Mouse (Mus musculus) embryonic facial prominence, embryonic 11.5 days (tissue): ENCODE results near the gene Polr2j. TPM values are rescaled to one million over a fixed set of nuclear protein-coding genes. Genes with fewer than 3 reads are reported as not detected.
"Not testable (repeated sequence)": the region's sequence is repeated elsewhere in the genome, so short reads cannot be mapped to it uniquely, and the experiment has no call there.

Source experiments
- ATAC-seq: fragments of 200-750 bp; cut with Nextera tagmentation; replicated peaks from 2 replicates; pipeline ENCODE4 v1.8.0; 2017; ENCODE audit warnings: low read depth; ENCODE audit not compliant: insufficient number of reproducible peaks, low FRiP score, low TSS enrichment
- DNase-seq: peaks from one replicate; pipeline ENCODE4 v3.0.0-alpha.2; 2015; ENCODE audit warnings: low spot score
- H3K27ac ChIP-seq: fragments of 300-500 bp; sonication (generic); replicated peaks from 2 replicates; pipeline ENCODE4 v1.5.1; 2014; ENCODE audit warnings: mild to moderate bottlenecking, low read depth, low read length, control low read depth
- H3K27me3 ChIP-seq: fragments of 300-500 bp; sonication (generic); 2 replicates; pipeline ENCODE4 v1.6.1; 2014; ENCODE audit warnings: mild to moderate bottlenecking, low read length, moderate library complexity, mixed read lengths; ENCODE audit not compliant: control insufficient read depth, insufficient read depth
- H3K36me3 ChIP-seq: fragments of 300-500 bp; sonication (generic); replicated peaks from 2 replicates; pipeline ENCODE4 v1.6.1; 2014; ENCODE audit warnings: low read depth, mild to moderate bottlenecking, low read length, moderate library complexity, mixed read lengths; ENCODE audit not compliant: control insufficient read depth, insufficient read depth
- H3K4me1 ChIP-seq: fragments of 300-500 bp; sonication (generic); 2 replicates; pipeline ENCODE4 v1.6.1; 2014; ENCODE audit warnings: low read length, mixed read lengths; ENCODE audit not compliant: control insufficient read depth, insufficient read depth
- H3K4me2 ChIP-seq: fragments of 300-500 bp; sonication (generic); 2 replicates; pipeline ENCODE4 v1.6.1; 2014; ENCODE audit warnings: low read depth, mild to moderate bottlenecking, control low read depth, low read length, moderate library complexity
- H3K4me3 ChIP-seq: fragments of 300-500 bp; sonication (generic); 2 replicates; pipeline ENCODE4 v1.5.1; 2014; ENCODE audit warnings: low read depth, low read length, control low read depth
- H3K9ac ChIP-seq: fragments of 300-500 bp; sonication (generic); replicated peaks from 2 replicates; pipeline ENCODE4 v1.6.1; 2014; ENCODE audit warnings: mild to moderate bottlenecking, control low read depth, low read length
- H3K9me3 ChIP-seq: fragments of 300-500 bp; sonication (generic); replicated peaks from 2 replicates; pipeline ENCODE4 v1.6.1; 2016; ENCODE audit warnings: mild to moderate bottlenecking, low read length, inconsistent platforms, mixed read lengths; ENCODE audit not compliant: control insufficient read depth
- WGBS: fragments of 180-500 bp; shearing (Covaris S2); extraction: QIAGEN DNeasy Blood & Tissue Kit; methylation state at CpG from one replicate; pipeline ENCODE4 v1.1.7; 2014; 5-methylcytosine and 5-hydroxymethylcytosine counted together
- polyA plus RNA-seq: library from polyadenylated mRNA; unstranded; fragments of >200 nt; fragmentation: Nextera tagmentation; extraction: Ambion mirVana; gene quantifications from 2 replicates; pipeline ENCODE4 v1.2.1, GENCODE M21; 2014

Gene Polr2j
- polyA plus RNA-seq, 1 experiment from 2014 or later, result 266 TPM

DNA sequence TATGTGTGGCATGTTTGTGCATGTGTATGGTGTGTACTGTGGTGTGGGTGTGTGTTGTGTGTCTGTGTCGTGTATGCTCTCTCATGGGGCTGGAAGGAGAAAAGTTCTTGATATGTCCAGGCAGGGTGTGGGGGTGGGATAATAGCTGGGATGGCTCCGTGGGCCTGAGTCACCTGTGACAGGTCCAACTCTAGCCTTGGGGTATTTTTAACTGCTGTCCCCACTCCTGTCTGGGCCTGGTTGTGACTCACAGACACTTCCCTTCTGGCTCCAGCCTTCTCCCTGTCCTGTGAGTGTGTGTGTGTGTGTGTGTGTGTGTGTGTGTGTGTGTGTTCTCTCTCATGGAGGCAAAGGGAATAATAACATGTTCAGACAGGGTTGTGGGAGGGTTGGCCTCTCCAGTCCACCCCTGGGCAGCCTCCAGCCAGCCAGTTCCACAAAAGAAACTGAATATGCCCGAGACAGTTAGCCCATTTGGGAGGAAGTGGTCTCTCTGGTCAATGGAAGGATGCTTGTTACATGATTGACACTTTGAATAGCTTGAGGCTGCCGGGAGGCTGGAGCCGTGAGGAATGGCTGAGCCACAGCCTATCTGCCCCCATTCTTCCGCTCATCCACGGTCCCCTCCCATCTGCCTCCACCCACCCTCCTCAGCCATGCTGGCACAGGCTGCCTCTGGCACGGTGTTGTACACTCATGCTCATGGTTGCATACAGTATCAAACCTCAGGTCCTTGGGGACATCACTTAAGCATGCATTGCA, 22.0 kb upstream of the Polr2j start:
- H3K9me3 ChIP-seq, result no peaks in the 10 kb centered on the region
- no peaks in the 10 kb centered on the region for H3K4me1 ChIP-seq
- no peaks in the 10 kb centered on the region for H3K27me3 ChIP-seq
- DNase-seq, result no peak
- WGBS, result 54% methylated on average over 8 of the region's 8 CpGs
- H3K36me3 ChIP-seq, result no peaks in the 10 kb centered on the region
- no peak overlapping the region for H3K4me2 ChIP-seq
- no peak overlapping the region for H3K27ac ChIP-seq
- no peak for ATAC-seq
- H3K9ac ChIP-seq, result no peak overlapping the region
- no peak overlapping the region for H3K4me3 ChIP-seq

DNA sequence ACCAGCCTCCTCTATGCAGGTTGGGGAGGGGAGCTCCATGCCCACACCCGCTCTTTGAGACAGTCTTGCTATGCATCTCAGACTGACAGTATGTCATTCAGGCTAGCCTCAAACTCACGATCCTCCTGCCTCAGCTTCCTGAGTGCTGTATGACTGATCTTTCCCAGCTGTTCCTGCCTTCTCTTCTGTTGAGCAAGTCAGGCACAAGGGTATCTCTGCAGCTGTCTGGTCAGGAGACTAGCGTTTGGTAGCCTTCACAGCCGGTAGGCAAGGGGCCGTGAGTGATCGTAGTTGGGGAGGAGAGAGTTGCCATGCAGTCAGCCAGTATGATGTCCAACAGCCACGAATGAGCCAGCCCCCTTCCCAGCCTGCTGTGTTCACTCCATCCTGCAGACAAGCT, 21.3 kb upstream of the Polr2j start:
- H3K36me3 ChIP-seq, result no peaks in the 10 kb centered on the region
- H3K4me1 ChIP-seq, result no peaks in the 10 kb centered on the region
- H3K27ac ChIP-seq, result no peak overlapping the region
- H3K27me3 ChIP-seq, result no peaks in the 10 kb centered on the region
- H3K4me3 ChIP-seq, result no peak overlapping the region
- DNase-seq (no peak), ATAC-seq (no peak)
- no peak overlapping the region for H3K4me2 ChIP-seq
- no peaks in the 10 kb centered on the region for H3K9me3 ChIP-seq
- H3K9ac ChIP-seq, result no peak overlapping the region
- WGBS, result 72% methylated on average over 7 of the region's 7 CpGs

DNA sequence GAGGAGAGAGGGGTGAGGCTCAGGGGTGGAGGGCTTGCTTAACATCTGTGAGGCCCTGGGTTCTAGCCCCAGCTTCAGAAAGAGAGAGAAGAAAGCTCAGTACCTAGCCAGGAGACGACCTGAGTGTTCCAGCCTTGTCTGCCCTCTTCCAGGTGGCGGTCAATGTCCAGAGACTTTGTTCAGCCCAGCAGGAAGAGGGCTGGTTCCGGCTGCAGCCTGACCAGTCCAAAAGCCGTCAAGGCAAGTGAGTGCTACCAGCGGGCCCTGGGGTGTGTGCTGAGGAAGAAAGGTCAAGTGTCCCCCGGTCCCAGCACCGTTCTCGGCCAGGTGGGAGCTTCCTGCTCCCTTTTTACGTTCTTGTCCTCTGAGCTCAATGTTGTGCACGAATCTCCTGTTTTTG, 17.9 kb upstream of the Polr2j start:
- Histone ChIP-seq H3K36me3 (no peaks in the 10 kb centered on the region), H3K4me2 (no peak overlapping the region), H3K4me3 (no peak overlapping the region), H3K4me1 (peaks cover 4% of the 10 kb centered on the region), H3K9ac (no peak overlapping the region), H3K9me3 (no peaks in the 10 kb centered on the region), H3K27ac (no peak overlapping the region), H3K27me3 (peaks cover 7% of the 10 kb centered on the region)
- ATAC-seq (no peak), DNase-seq (no peak)
- 83% methylated on average over 10 of the region's 10 CpGs for WGBS

DNA sequence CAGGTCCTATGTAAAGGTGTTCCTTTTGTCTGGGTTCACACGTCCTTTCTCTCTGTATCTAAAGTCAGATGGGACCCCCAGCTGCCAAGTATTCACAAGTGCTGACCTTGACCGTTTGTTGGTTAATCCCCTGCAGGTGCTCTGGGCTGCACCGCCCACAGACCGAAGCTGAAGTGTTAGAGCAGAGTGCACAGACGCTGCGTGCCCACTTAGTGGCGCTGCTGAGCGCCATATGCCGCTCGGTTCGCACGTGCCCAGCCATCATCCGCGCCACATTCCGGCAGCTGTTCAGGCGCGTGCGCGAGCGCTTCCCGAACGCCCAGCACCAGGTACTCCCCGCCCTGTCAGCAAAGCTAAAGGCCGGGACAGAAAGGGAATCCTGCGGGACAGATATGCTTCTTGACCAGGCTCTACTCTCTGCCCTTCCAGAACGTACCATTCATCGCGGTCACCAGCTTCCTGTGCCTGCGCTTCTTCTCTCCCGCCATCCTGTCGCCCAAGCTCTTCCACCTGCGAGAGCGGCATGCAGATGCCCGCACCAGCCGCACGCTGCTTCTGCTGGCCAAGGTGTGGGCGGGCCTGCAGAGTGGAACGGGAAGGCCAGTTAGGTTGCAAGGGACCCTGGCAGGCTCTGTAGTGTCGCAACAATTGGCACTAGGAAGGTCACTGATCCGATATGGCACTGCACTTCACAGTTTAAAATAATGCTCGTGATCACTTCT, 14.2 kb upstream of the Polr2j start:
- Histone ChIP-seq H3K4me2 (peak overlapping the region; percentile 61), H3K27ac (no peak overlapping the region), H3K27me3 (peaks cover 7% of the 10 kb centered on the region), H3K9me3 (no peaks in the 10 kb centered on the region), H3K9ac (peak overlapping the region; percentile 37; the same call in 1 of the 2 replicates), H3K4me3 (peak overlapping the region; percentile 27), H3K4me1 (peaks cover 4% of the 10 kb centered on the region), H3K36me3 (no peaks in the 10 kb centered on the region)
- peak; percentile 77 for ATAC-seq
- DNase-seq, result peak; percentile 87
- WGBS, result 7% methylated on average over 41 of the region's 41 CpGs

DNA sequence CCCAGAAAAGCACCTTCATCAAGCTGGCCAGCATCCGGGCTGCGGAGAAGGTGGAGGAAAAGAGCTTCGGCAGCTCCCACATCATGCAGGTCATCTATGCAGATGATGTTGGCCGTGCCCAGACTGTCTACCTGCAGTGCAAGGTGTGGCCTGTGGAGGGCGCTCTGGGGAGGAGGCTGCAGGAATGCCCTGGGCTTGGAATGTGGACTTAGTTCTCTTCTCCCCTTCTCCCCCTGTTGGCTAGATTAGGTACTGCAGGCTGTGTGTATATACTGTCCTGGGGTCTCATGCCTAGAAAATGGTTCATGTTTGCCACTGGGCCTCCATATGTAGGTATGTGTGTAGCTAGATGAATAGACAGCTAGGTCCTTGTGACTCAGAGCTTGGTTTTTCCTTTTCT, 11.9 kb upstream of the Polr2j start:
- Histone ChIP-seq H3K27me3 (peaks cover 7% of the 10 kb centered on the region), H3K4me2 (no peak overlapping the region), H3K27ac (no peak overlapping the region), H3K36me3 (no peaks in the 10 kb centered on the region), H3K9ac (no peak overlapping the region), H3K4me1 (peaks cover 4% of the 10 kb centered on the region), H3K4me3 (no peak overlapping the region), H3K9me3 (no peaks in the 10 kb centered on the region)
- no peak for ATAC-seq
- DNase-seq, result peak; percentile 40
- 84% methylated on average over 5 of the region's 5 CpGs for WGBS

DNA sequence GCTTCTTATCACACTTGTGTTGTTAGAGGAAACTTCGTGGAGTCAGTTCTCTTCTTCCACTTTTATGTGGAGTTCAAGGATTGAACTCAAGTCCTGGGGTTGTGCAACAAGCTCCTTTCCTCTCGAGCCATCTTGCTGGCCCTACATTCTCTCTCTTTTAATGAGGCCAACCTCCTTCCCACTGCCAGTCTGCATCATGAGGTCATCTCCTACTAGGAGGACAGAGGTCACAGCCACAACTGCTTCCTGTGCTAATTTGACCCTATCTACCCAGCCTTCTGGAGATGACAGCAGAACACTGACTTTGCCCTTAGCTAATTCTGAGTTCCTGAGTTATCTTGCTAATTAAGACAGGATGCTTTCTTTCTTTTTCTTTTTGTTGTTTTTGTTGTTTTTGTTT, 7.9 kb upstream of the Polr2j start:
- H3K36me3 ChIP-seq, result no peaks in the 10 kb centered on the region
- H3K4me1 ChIP-seq, result no peaks in the 10 kb centered on the region
- ATAC-seq, result no peak
- H3K9me3 ChIP-seq, result no peaks in the 10 kb centered on the region
- DNase-seq, result no peak
- WGBS, result 54% methylated on average over 2 of the region's 2 CpGs
- H3K27ac ChIP-seq, result no peak overlapping the region
- no peak overlapping the region for H3K4me3 ChIP-seq
- H3K4me2 ChIP-seq, result no peak overlapping the region
- no peak overlapping the region for H3K9ac ChIP-seq
- no peaks in the 10 kb centered on the region for H3K27me3 ChIP-seq

DNA sequence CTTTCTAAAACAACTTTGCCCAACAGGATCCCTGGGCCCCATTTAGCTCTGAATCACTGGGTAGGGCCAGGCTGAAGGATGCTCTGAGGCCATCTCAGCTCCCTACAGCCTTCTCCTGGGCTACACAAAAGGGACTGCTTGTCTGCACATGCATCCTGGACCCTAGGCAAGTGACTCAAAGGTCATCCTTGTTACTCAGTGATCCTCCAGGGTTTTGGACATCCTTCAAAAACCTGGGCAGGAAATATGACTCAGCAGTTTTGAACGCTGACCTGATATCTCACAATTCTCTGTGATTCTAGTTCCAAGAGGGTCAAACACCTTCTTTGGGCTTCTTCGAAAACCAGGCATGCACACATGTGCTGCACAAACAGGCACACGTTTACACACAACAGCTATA, 7.4 kb upstream of the Polr2j start:
- no peak overlapping the region for H3K27ac ChIP-seq
- H3K4me2 ChIP-seq, result no peak overlapping the region
- no peaks in the 10 kb centered on the region for H3K36me3 ChIP-seq
- no peaks in the 10 kb centered on the region for H3K4me1 ChIP-seq
- no peak overlapping the region for H3K4me3 ChIP-seq
- H3K9ac ChIP-seq, result no peak overlapping the region
- DNase-seq (no peak), ATAC-seq (no peak)
- no peaks in the 10 kb centered on the region for H3K27me3 ChIP-seq
- H3K9me3 ChIP-seq, result no peaks in the 10 kb centered on the region
- WGBS, result 76% methylated on average over 3 of the region's 3 CpGs

DNA sequence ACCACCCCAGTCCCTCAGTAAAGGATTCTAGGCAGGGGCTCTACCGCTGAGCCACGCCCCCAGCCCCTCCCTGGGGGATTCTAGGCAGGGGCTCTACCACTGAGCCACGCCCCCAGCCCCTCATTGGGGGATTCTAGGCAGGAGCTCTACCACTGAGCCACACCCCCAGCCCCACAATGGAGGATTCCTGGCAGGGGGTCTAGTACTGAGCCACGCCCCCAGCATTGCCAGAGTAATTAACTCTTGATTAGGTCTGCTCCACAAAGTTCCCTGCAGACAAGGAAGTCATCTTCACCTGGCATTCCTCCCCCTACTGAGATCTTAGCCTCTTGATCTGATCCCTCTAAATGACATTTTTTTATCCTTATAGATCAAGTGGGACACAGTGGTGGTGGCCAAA, 2.9 kb upstream of the Polr2j start:
- H3K4me1 ChIP-seq, H3K4me2 ChIP-seq, H3K9ac ChIP-seq, DNase-seq, ATAC-seq, H3K27me3 ChIP-seq, H3K4me3 ChIP-seq, H3K9me3 ChIP-seq, H3K27ac ChIP-seq, H3K36me3 ChIP-seq: not testable (repeated sequence)
- 35% methylated on average over 3 of the region's 4 CpGs for WGBS
